Mouse (Mus musculus): Measurements from ENCODE around the gene Vmac. TPM values are rescaled to one million over a fixed set of nuclear protein-coding genes. Genes with fewer than 3 reads are reported as not detected.

Vmac gene
- polyA plus RNA-seq, 1 experiment from 2014 or later: 19.0 TPM

DNA sequence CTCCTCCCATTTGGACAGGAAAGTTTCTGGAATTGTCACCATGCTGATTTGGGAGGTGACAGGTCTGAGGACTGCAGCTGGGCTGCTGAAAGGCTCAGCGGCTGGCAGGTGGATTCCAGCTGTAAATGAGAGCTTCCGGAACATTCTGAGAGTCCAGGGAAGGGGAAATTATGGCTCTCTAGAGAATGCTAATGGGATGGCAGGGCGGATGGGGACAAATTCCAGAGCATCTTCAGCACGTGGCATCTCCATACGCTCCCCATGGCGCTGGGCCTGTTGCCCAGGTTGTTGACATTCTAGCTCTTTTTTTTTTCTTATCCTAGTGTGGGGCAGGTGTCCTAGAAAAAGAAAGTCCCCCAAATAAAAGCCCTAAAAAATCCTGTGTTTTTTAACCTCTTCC lies 11.3 kb upstream of the Vmac start:
- DNase-seq (ENCODE audit: low spot score): no peak

GRCm38 (mm10) chr17:56728117-56728516 lies 10.3 kb upstream of the Vmac start:
- Histone ChIP-seq H3K4me2 (replicated peaks; ENCODE audit: low read depth) (0 out of 2 replicates have a peak overlapping the region, but pooled peaks have one; percentile 3), H3K9me3 (ENCODE audit: control insufficient read depth, low read length) (no peaks in the 10 kb centered on the region), H3K4me1 (replicated peaks; ENCODE audit: control insufficient read depth, insufficient read depth) (peaks cover 3% of the 10 kb centered on the region; the same call in 1 of the 2 replicates), H3K9ac (ENCODE audit: low read length) (no peak overlapping the region), H3K36me3 (ENCODE audit: control insufficient read depth, insufficient read depth, low read length) (no peaks in the 10 kb centered on the region; the same call in 1 of the 2 replicates), H3K4me3 (ENCODE audit: low read depth, low read length) (no peak overlapping the region), H3K27me3 (ENCODE audit: control insufficient read depth, insufficient read depth, low read length) (no peaks in the 10 kb centered on the region), H3K27ac (replicated peaks) (peak overlapping the region; percentile 65)
- DNase-seq (ENCODE audit: low spot score): peak; percentile 48
- peak; percentile 45; the same call in 1 of the 2 replicates for ATAC-seq (ENCODE audit: low FRiP score, low TSS enrichment)
- WGBS: 7% methylated on average over 12 of the region's 12 CpGs
- TF ChIP-seq EP300 (optimal IDR thresholded peaks at IDR 0.05) (no peak), CTCF (IDR thresholded peaks at IDR 0.05; ENCODE audit: low read depth) (0 out of 2 replicates have a peak, but pooled peaks have one; percentile 23)

More for the DNA sequence above, 11.3 kb upstream of the Vmac start:
- no peak overlapping the region for H3K4me3 ChIP-seq (ENCODE audit: low read depth, low read length)
- H3K4me1 ChIP-seq (replicated peaks; ENCODE audit: control insufficient read depth, insufficient read depth): peaks cover 3% of the 10 kb centered on the region; the same call in 1 of the 2 replicates
- WGBS: 39% methylated on average over 6 of the region's 6 CpGs
- H3K27ac ChIP-seq (replicated peaks): no peak overlapping the region
- H3K27me3 ChIP-seq (ENCODE audit: control insufficient read depth, insufficient read depth, low read length): no peaks in the 10 kb centered on the region
- no peak overlapping the region for H3K9ac ChIP-seq (ENCODE audit: low read length)
- H3K4me2 ChIP-seq (replicated peaks; ENCODE audit: low read depth): no peak overlapping the region
- H3K9me3 ChIP-seq (ENCODE audit: control insufficient read depth, low read length): no peaks in the 10 kb centered on the region
- no peak for ATAC-seq (ENCODE audit: low FRiP score, low TSS enrichment)
- no peaks in the 10 kb centered on the region; the same call in 1 of the 2 replicates for H3K36me3 ChIP-seq (ENCODE audit: control insufficient read depth, insufficient read depth, low read length)
- no peak for TF ChIP-seq CTCF (IDR thresholded peaks at IDR 0.05; ENCODE audit: low read depth)
- TF ChIP-seq EP300 (optimal IDR thresholded peaks at IDR 0.05): no peak

GRCm38 (mm10) chr17:56727659-56728058 lies 9.8 kb upstream of the Vmac start:
- peak overlapping the region; percentile 18; the same call in 1 of the 2 replicates for H3K9ac ChIP-seq (ENCODE audit: low read length)

GRCm38 (mm10) chr17:56727029-56727649 lies 9.3 kb upstream of the Vmac start:
- ATAC-seq (ENCODE audit: low FRiP score, low TSS enrichment) (no peak), DNase-seq (ENCODE audit: low spot score) (no peak)
- H3K4me3 ChIP-seq (ENCODE audit: low read depth, low read length): no peak overlapping the region
- H3K27ac ChIP-seq (replicated peaks): peak overlapping the region; percentile 65
- H3K36me3 ChIP-seq (ENCODE audit: control insufficient read depth, insufficient read depth, low read length): peaks cover 3% of the 10 kb centered on the region; the same call in 1 of the 2 replicates
- no peak overlapping the region for H3K4me2 ChIP-seq (replicated peaks; ENCODE audit: low read depth)
- no peaks in the 10 kb centered on the region for H3K27me3 ChIP-seq (ENCODE audit: control insufficient read depth, insufficient read depth, low read length)
- TF ChIP-seq CTCF (IDR thresholded peaks at IDR 0.05; ENCODE audit: low read depth) (no peak), EP300 (optimal IDR thresholded peaks at IDR 0.05) (no peak)
- H3K4me1 ChIP-seq (replicated peaks; ENCODE audit: control insufficient read depth, insufficient read depth): peaks cover 3% of the 10 kb centered on the region; the same call in 1 of the 2 replicates
- no peak overlapping the region for H3K9ac ChIP-seq (ENCODE audit: low read length)
- 26% methylated on average over 7 of the region's 7 CpGs for WGBS
- H3K9me3 ChIP-seq (ENCODE audit: control insufficient read depth, low read length): no peaks in the 10 kb centered on the region

More at GRCm38 (mm10) chr17:56727659-56728058, 9.8 kb upstream of the Vmac start:
- peaks cover 3% of the 10 kb centered on the region; the same call in 1 of the 2 replicates for H3K4me1 ChIP-seq (replicated peaks; ENCODE audit: control insufficient read depth, insufficient read depth)
- H3K9me3 ChIP-seq (ENCODE audit: control insufficient read depth, low read length): no peaks in the 10 kb centered on the region
- DNase-seq (ENCODE audit: low spot score): no peak
- H3K36me3 ChIP-seq (ENCODE audit: control insufficient read depth, insufficient read depth, low read length): no peaks in the 10 kb centered on the region; the same call in 1 of the 2 replicates
- H3K4me3 ChIP-seq (ENCODE audit: low read depth, low read length): no peak overlapping the region
- ATAC-seq (ENCODE audit: low FRiP score, low TSS enrichment): no peak
- TF ChIP-seq EP300 (optimal IDR thresholded peaks at IDR 0.05): no peak
- no peak for TF ChIP-seq CTCF (IDR thresholded peaks at IDR 0.05; ENCODE audit: low read depth)
- 11% methylated on average over 12 of the region's 12 CpGs for WGBS
- H3K27me3 ChIP-seq (ENCODE audit: control insufficient read depth, insufficient read depth, low read length): no peaks in the 10 kb centered on the region
- peak overlapping the region; percentile 65 for H3K27ac ChIP-seq (replicated peaks)
- 0 out of 2 replicates have a peak overlapping the region, but pooled peaks have one; percentile 3 for H3K4me2 ChIP-seq (replicated peaks; ENCODE audit: low read depth)

DNA sequence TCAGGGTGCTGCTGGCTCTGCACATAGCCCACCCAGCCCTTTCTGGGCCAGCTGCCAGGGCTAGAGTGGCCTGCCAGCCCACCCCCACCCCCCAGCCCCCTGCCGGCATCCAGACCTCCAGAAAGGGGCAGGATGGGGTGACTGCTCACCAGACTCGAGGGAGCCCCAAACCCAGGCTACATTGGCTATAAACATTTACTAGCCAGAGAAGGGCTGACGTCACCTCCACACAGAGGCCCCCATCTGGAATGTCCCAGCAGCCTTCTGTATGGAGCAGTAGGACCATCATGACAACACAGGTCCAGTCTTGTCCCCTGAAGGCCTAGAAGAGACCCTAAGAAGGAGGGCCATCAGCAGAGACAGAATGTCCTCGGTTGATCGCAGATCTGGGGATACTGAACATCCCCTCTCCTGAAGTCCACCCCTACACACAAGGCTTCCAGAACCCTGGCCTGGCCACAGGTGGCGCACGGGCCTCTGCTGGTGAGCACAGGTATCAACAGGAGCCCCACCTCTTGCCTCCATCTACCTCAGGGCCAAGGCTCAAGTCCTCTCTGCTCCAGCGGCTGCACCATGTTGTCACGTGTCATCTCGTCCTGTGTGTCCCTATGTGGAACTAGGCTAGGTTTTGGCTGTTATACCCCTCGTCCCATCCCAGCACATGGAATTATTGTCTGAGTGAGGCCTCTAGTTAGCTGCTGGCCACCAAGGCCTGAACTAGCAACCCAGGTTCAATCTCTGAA lies 5.8 kb upstream of the Vmac start:
- peaks cover 9% of the 10 kb centered on the region; the same call in 1 of the 2 replicates for H3K36me3 ChIP-seq (ENCODE audit: control insufficient read depth, insufficient read depth, low read length)
- H3K27ac ChIP-seq (replicated peaks): no peak overlapping the region
- 69% methylated on average over 11 of the region's 11 CpGs for WGBS
- H3K9me3 ChIP-seq (ENCODE audit: control insufficient read depth, low read length): no peaks in the 10 kb centered on the region
- no peak for ATAC-seq (ENCODE audit: low FRiP score, low TSS enrichment)
- TF ChIP-seq EP300 (optimal IDR thresholded peaks at IDR 0.05): no peak
- peak; percentile 43 for TF ChIP-seq CTCF (IDR thresholded peaks at IDR 0.05; ENCODE audit: low read depth)
- no peak overlapping the region for H3K9ac ChIP-seq (ENCODE audit: low read length)
- no peak overlapping the region for H3K4me3 ChIP-seq (ENCODE audit: low read depth, low read length)
- H3K4me1 ChIP-seq (replicated peaks; ENCODE audit: control insufficient read depth, insufficient read depth): peaks cover 7% of the 10 kb centered on the region
- DNase-seq (ENCODE audit: low spot score): no peak
- no peak overlapping the region for H3K4me2 ChIP-seq (replicated peaks; ENCODE audit: low read depth)
- no peaks in the 10 kb centered on the region for H3K27me3 ChIP-seq (ENCODE audit: control insufficient read depth, insufficient read depth, low read length)

Data from stomach, postnatal 0 days (tissue).